Mouse (Mus musculus) WW6 (cell line): ENCODE data around the gene Emp1.

Experiments
- DNase-seq: peaks from one replicate; pipeline ENCODE4 v3.0.0-alpha.2; 2013; ENCODE audit warnings: low read depth, low spot score

Emp1 gene

GRCm38 (mm10) chr6:135412649-135413048 is 50.3 kb downstream of the Emp1 start:
- DNase-seq = no peak

- peak; percentile 56 for DNase-seq
Measured at GRCm38 (mm10) chr6:135417459-135417858, 55.1 kb downstream of the Emp1 start.

- no peak for DNase-seq
Measured at GRCm38 (mm10) chr6:135418223-135418824, 56.0 kb downstream of the Emp1 start.

GRCm38 (mm10) chr6:135428246-135428645 is 65.9 kb downstream of the Emp1 start:
- DNase-seq = no peak

- no peak for DNase-seq
Measured at GRCm38 (mm10) chr6:135429268-135429909, 67.0 kb downstream of the Emp1 start.

- DNase-seq = no peak
Measured at GRCm38 (mm10) chr6:135430441-135430970, 68.2 kb downstream of the Emp1 start.
